Mouse (Mus musculus): ENCODE data around the gene 1600014C23Rik. TPM values are rescaled to one million over a fixed set of nuclear protein-coding genes. Genes with fewer than 3 reads are reported as not detected.

1600014C23Rik gene
- total and polyA plus RNA-seq, 3 experiments, result 0.81 to 2.7 TPM; not detected in 1

- Histone ChIP-seq H3K36me3 (ENCODE audit: control insufficient read depth in 1 of 2, insufficient read depth in 2 of 2, low read length in 2 of 2) (peaks cover 0 to 2% of the 10 kb centered on the region in 2 experiments; a peak in 1 of 4 replicates), H3K4me1 (ENCODE audit: control insufficient read depth in 1 of 2, insufficient read depth in 2 of 2, low read length in 2 of 2) (peaks cover 5 to 19% of the 10 kb centered on the region in 2 experiments), H3K27ac (ENCODE audit: control insufficient read depth, low read depth, low read length) (no peak overlapping the region), H3K4me3 (ENCODE audit: control insufficient read depth in 1 of 2, insufficient read depth in 1 of 2, low read depth in 2 of 2, low read length in 2 of 2) (no peak overlapping the region; a peak in 1 of 4 replicates), H3K9me3 (replicated peaks; ENCODE audit: insufficient read depth, low read length) (no peaks in the 10 kb centered on the region), H3K79me2 (ENCODE audit: control insufficient read depth, insufficient read depth, low read length, poor library complexity) (no peaks in the 10 kb centered on the region), H3K9ac (ENCODE audit: control insufficient read depth, low read depth, low read length, poor library complexity, severe bottlenecking) (no peak overlapping the region; the same call in 1 of the 2 replicates), H3K27me3 (ENCODE audit: control insufficient read depth in 1 of 2, insufficient read depth in 2 of 2, low read length in 2 of 2) (no peaks in the 10 kb centered on the region)
- peak; percentile 55 for DNase-seq (ENCODE audit: low read depth, low spot score)
- TF ChIP-seq MAZ (IDR thresholded peaks at IDR 0.05; ENCODE audit: low read depth, low read length) (0 out of 2 replicates have a peak, but pooled peaks have one; percentile 40), EP300 (IDR thresholded peaks at IDR 0.05; ENCODE audit: low read depth in 1 of 2, low read length in 2 of 2) (0 out of 4 replicates have a peak, but pooled peaks of 1 of the 2 experiments have one; percentile 15), POLR2AphosphoS5 (IDR thresholded peaks at IDR 0.05; ENCODE audit: borderline replicate concordance, low read depth, low read length) (no peak), POLR2A (IDR thresholded peaks at IDR 0.05; ENCODE audit: control insufficient read depth in 1 of 2, insufficient read depth in 1 of 2, low read depth in 1 of 2, low read length in 2 of 2, poor library complexity in 1 of 2) (no peak), NRF1 (IDR thresholded peaks at IDR 0.05; ENCODE audit: insufficient read depth, low read depth, low read length, poor library complexity, severe bottlenecking) (no peak), ETS1 (IDR thresholded peaks at IDR 0.05; ENCODE audit: low read depth, low read length) (peak; percentile 49; the same call in 1 of the 2 replicates), GABPA (IDR thresholded peaks at IDR 0.05; ENCODE audit: low read depth, low read length) (no peak), RCOR1 (IDR thresholded peaks at IDR 0.05; ENCODE audit: low read depth, low read length) (no peak), ZKSCAN1 (IDR thresholded peaks at IDR 0.05; ENCODE audit: low read depth, low read length) (no peak), CTCF (IDR thresholded peaks at IDR 0.05 in 2 of 3, conservative IDR thresholded peaks at IDR 0.05 in 1 of 3; ENCODE audit: control insufficient read depth in 1 of 3, insufficient read depth in 1 of 3, low read depth in 2 of 3, low read length in 3 of 3, poor library complexity in 1 of 3, severe bottlenecking in 1 of 3) (peak in 1 of 3 experiments; percentile 10; a peak in 1 of 6 replicates), MXI1 (IDR thresholded peaks at IDR 0.05; ENCODE audit: low read depth, low read length) (no peak), TAL1 (IDR thresholded peaks at IDR 0.05; ENCODE audit: low read length) (0 out of 2 replicates have a peak, but pooled peaks have one; percentile 10)
Observed at GRCm38 (mm10) chr17:45706796-45707195, 26.8 kb downstream of the 1600014C23Rik start.

GRCm38 (mm10) chr17:45703187-45703586 is 30.5 kb downstream of the 1600014C23Rik start:
- peaks cover 2% of the 10 kb centered on the region in 2 experiments; a peak in 2 of 4 replicates for H3K36me3 ChIP-seq (ENCODE audit: control insufficient read depth in 1 of 2, insufficient read depth in 2 of 2, low read length in 2 of 2)
- peaks cover 5 to 11% of the 10 kb centered on the region in 2 experiments; a peak in 3 of 4 replicates for H3K4me1 ChIP-seq (ENCODE audit: control insufficient read depth in 1 of 2, insufficient read depth in 2 of 2, low read length in 2 of 2)
- H3K9me3 ChIP-seq (replicated peaks; ENCODE audit: insufficient read depth, low read length), result no peaks in the 10 kb centered on the region
- H3K79me2 ChIP-seq (ENCODE audit: control insufficient read depth, insufficient read depth, low read length, poor library complexity), result no peaks in the 10 kb centered on the region
- peak; percentile 61 for DNase-seq (ENCODE audit: low read depth, low spot score)
- no peak for TF ChIP-seq HCFC1 (IDR thresholded peaks at IDR 0.05; ENCODE audit: low read depth, low read length)
- TF ChIP-seq POLR2AphosphoS2 (IDR thresholded peaks at IDR 0.05; ENCODE audit: low read length), result no peak
- TF ChIP-seq SMC3 (IDR thresholded peaks at IDR 0.05; ENCODE audit: low read depth, low read length), result no peak
- 0 out of 2 replicates have a peak, but pooled peaks have one; percentile 18 for TF ChIP-seq ETS1 (IDR thresholded peaks at IDR 0.05; ENCODE audit: low read depth, low read length)
- H3K27ac ChIP-seq (ENCODE audit: control insufficient read depth, low read depth, low read length), result no peak overlapping the region
- no peaks in the 10 kb centered on the region for H3K27me3 ChIP-seq (ENCODE audit: control insufficient read depth in 1 of 2, insufficient read depth in 2 of 2, low read length in 2 of 2)
- H3K9ac ChIP-seq (ENCODE audit: control insufficient read depth, low read depth, low read length, poor library complexity, severe bottlenecking), result peak overlapping the region; percentile 52
- no peak overlapping the region for H3K4me3 ChIP-seq (ENCODE audit: control insufficient read depth in 1 of 2, insufficient read depth in 1 of 2, low read depth in 2 of 2, low read length in 2 of 2)
